Mouse (Mus musculus): ENCODE data around the gene Pcsk5. TPM values are rescaled to one million over a fixed set of nuclear protein-coding genes. Genes with fewer than 3 reads are reported as not detected.

The Pcsk5 gene
- polyA plus RNA-seq, 1 experiment from 2014 or later, result 7.6 TPM

DNA sequence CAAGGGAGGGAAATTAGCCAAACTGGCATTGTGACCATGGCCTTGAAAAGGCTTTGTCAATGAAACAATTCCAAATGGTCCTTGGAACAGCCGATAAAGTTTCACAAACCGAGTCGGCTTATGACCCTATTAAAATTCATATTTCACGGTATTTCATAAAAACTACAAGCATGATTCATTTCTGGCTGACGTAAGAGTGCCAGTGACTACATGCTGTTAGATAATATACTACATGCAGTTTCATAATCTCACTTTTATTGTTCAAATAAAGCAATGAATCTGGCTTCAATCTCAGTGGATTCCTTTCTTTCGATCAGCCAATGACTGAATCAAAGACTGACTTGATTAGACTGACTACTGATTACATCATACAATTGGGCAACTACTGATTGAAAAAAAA, 145.8 kb downstream of the Pcsk5 start:
- Histone ChIP-seq H3K4me3 (no peak overlapping the region), H3K4me2 (no peak overlapping the region), H3K9me3 (no peaks in the 10 kb centered on the region), H3K36me3 (replicated peaks) (no peaks in the 10 kb centered on the region), H3K27ac (no peak overlapping the region), H3K27me3 (replicated peaks) (no peaks in the 10 kb centered on the region), H3K9ac (no peak overlapping the region), H3K4me1 (no peaks in the 10 kb centered on the region)
- ATAC-seq (replicated peaks), result no peak
- 94% methylated on average over 6 of the region's 6 CpGs for WGBS

DNA sequence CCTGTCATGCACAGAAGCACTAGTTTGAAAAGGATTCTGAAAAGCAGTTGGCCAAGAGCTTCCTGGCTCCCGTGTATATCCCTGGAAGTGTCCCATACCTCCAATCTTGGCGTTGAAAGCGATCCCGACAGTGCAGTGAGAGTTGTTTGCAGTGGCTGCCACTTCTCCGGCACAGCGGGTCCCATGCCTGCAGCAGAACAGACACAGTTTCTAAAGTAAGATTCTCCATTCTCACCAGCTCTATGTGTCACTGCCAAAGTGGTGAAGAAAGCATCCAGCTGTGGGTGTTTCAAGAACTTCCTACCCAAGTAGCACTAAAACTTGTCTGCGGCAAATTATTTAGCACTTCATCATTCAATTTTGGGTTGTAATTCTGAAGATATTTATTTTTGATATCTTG, 159.1 kb downstream of the Pcsk5 start:
- no peak for ATAC-seq (replicated peaks)
- Histone ChIP-seq H3K27me3 (replicated peaks) (no peaks in the 10 kb centered on the region), H3K4me1 (no peaks in the 10 kb centered on the region), H3K27ac (no peak overlapping the region), H3K9me3 (no peaks in the 10 kb centered on the region), H3K4me3 (no peak overlapping the region), H3K4me2 (no peak overlapping the region), H3K9ac (no peak overlapping the region), H3K36me3 (replicated peaks) (no peaks in the 10 kb centered on the region)
- WGBS, result 84% methylated on average over 7 of the region's 7 CpGs

DNA sequence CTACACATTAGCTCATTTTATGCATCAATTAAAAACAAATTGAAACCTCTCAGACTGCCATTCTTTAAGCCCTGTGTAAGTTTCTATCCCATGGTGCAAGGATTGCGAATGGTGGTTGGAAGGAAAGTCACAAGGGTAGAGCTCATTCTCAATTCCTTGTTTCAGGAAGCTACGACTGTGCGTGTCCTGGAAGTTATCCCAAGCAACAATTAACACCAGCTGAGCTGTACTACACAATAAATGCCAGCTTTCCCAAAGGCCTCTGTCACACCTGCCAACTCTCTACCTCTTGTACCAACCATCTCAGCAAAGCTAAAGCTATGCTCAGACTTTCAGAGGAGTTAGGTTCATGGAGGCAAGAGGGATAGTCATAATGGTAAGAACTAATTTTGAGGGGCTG, 174.8 kb downstream of the Pcsk5 start:
- 77% methylated on average over 3 of the region's 3 CpGs for WGBS
- H3K4me2 ChIP-seq, result no peak overlapping the region
- no peak overlapping the region for H3K9ac ChIP-seq
- no peak overlapping the region for H3K27ac ChIP-seq
- H3K27me3 ChIP-seq (replicated peaks), result no peaks in the 10 kb centered on the region
- no peaks in the 10 kb centered on the region for H3K9me3 ChIP-seq
- no peak overlapping the region for H3K4me3 ChIP-seq
- no peaks in the 10 kb centered on the region for H3K4me1 ChIP-seq
- no peaks in the 10 kb centered on the region for H3K36me3 ChIP-seq (replicated peaks)
- no peak for ATAC-seq (replicated peaks)

DNA sequence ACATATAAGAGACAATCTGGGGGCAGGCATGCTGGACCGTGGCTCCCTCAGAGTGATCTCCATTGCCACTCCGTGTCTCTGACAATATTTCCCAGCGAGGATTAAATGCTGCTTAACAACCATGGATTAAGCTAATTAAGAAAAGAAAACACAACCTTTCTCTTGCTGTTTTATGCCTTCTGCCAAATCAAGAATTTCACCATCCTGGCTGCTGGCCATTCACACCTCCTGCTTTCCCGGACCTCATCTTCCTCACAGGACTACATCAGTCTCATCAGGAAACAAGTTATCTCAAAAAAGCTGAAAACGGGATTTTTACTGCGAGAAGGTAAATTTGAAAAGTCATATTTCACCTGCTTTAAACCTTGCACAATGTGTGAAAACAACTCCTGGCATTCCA, 175.2 kb downstream of the Pcsk5 start:
- H3K9ac ChIP-seq, result no peak overlapping the region
- no peaks in the 10 kb centered on the region for H3K36me3 ChIP-seq (replicated peaks)
- no peak for ATAC-seq (replicated peaks)
- WGBS, result 52% methylated on average over 6 of the region's 6 CpGs
- H3K9me3 ChIP-seq, result no peaks in the 10 kb centered on the region
- no peak overlapping the region for H3K4me2 ChIP-seq
- no peak overlapping the region for H3K4me3 ChIP-seq
- H3K27me3 ChIP-seq (replicated peaks), result no peaks in the 10 kb centered on the region
- H3K4me1 ChIP-seq, result no peaks in the 10 kb centered on the region
- no peak overlapping the region for H3K27ac ChIP-seq

DNA sequence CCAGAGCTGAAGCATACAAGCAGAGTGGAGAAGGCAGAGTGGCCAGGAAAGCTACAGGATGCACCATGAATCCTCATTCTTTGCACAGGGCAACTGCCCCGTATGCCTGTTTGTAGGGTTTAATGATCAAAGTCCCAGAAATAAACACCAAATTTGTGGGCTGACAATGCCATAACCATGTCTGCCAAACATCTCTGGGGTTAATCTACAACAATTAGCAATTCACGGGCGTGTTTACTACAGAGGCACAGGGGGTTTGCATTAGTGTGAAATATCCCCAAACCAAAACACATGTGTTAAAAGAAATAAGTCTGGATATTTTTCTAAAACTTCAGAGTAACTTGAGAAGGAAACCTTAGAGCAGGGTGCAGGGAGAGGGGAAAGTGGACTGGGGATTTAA, 178.1 kb downstream of the Pcsk5 start:
- no peak overlapping the region for H3K4me2 ChIP-seq
- H3K4me1 ChIP-seq, result no peaks in the 10 kb centered on the region
- H3K27ac ChIP-seq, result no peak overlapping the region
- ATAC-seq (replicated peaks), result no peak
- H3K27me3 ChIP-seq (replicated peaks), result no peaks in the 10 kb centered on the region
- H3K9me3 ChIP-seq, result no peaks in the 10 kb centered on the region
- no peak overlapping the region for H3K4me3 ChIP-seq
- no peak overlapping the region for H3K9ac ChIP-seq
- WGBS, result 77% methylated on average over 3 of the region's 3 CpGs
- no peaks in the 10 kb centered on the region for H3K36me3 ChIP-seq (replicated peaks)

DNA sequence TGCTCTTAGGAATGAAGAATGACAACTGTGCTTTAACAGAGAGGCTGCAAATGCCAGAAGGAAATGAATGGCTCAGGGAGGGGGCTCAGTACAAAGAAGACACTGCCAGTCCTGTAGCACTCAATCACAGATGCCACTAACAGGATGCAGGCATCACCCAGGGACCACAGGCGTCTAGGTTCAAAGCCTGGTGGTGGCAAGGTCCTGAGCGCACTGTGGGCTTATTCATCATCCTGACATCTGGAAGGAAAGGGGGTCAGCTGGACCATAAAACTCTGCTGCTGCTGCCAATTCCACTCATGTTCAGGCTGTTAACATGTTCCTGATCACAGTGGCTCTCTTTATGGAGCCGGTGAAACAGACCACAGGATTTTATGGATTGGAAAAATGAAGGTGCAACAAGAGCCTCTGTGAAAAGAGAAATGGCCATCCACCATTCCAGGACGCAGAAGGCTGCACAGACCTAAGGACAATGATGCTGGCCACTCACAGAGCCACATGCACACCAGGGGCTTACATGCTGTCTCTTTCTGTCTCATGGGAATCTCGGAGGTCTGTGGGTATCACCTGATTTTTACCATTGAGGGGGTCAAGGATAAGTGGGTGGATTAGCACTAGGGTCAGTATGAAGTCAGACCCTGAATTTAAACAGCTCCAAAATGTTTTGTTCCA, 186.5 kb downstream of the Pcsk5 start:
- Histone ChIP-seq H3K36me3 (replicated peaks) (no peaks in the 10 kb centered on the region), H3K9ac (no peak overlapping the region), H3K4me1 (no peaks in the 10 kb centered on the region), H3K9me3 (no peaks in the 10 kb centered on the region), H3K4me2 (no peak overlapping the region), H3K4me3 (no peak overlapping the region), H3K27me3 (replicated peaks) (no peaks in the 10 kb centered on the region), H3K27ac (no peak overlapping the region)
- ATAC-seq (replicated peaks), result peak; percentile 75
- WGBS, result 54% methylated on average over 5 of the region's 5 CpGs

DNA sequence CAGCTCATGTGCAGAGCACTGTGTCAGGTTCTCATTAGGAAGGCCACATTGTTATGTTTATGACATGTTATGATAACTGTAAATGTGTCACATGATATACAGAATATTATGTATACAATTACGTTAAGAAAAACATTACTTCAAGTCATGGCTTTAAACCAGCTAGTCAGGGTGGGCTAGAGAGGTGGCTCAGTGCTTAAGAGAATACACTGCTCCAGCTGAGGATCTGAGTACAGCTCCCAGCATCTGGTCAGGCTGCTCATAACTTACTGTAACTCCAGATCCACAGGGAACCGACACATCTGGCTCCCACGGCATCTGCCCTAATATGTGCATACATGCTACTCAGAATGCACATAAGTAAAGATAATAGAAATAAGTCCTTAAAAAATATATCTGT, 187.5 kb downstream of the Pcsk5 start:
- no peaks in the 10 kb centered on the region for H3K27me3 ChIP-seq (replicated peaks)
- ATAC-seq (replicated peaks), result no peak
- H3K27ac ChIP-seq, result no peak overlapping the region
- H3K4me1 ChIP-seq, result no peaks in the 10 kb centered on the region
- no peak overlapping the region for H3K4me2 ChIP-seq
- WGBS, result 87% methylated on average over 3 of the region's 3 CpGs
- no peak overlapping the region for H3K9ac ChIP-seq
- H3K4me3 ChIP-seq, result no peak overlapping the region
- H3K9me3 ChIP-seq, result no peaks in the 10 kb centered on the region
- no peaks in the 10 kb centered on the region for H3K36me3 ChIP-seq (replicated peaks)

DNA sequence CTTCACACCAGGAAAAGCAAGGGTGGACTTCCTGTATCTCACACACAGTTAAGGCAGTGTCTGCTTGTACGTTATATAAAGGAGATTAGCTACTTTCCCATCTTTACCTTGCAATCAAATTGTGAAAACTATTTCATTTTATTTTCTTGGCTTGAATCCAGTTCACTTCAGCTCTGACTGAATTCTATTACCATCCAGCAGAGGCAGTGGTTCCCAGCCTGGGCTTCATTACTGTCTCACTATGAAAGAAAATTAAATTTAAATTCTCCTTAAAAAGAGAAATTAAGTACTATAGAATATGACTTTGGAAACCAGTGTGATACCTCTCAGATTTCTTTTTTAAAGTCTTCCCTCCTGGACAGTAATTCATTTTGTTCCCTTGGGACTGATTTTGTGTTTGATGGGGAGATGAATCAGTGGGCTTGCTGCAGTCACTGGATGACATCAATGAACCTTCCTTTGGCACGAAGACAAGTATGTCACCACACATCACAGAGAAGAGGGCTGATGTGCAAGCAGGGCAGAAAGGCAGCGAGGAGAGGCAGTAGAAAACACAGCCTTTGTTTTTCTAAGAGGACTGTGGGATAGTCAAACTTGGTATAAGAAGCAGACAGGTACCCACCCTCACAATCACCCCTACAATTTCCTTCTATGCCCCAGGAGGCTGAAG, 194.2 kb downstream of the Pcsk5 start:
- no peaks in the 10 kb centered on the region for H3K4me1 ChIP-seq
- ATAC-seq (replicated peaks), result peak; percentile 65
- H3K9ac ChIP-seq, result no peak overlapping the region
- H3K4me2 ChIP-seq, result no peak overlapping the region
- no peak overlapping the region for H3K4me3 ChIP-seq
- no peak overlapping the region for H3K27ac ChIP-seq
- H3K9me3 ChIP-seq, result no peaks in the 10 kb centered on the region
- H3K36me3 ChIP-seq (replicated peaks), result no peaks in the 10 kb centered on the region
- WGBS, result 53% methylated on average over 3 of the region's 3 CpGs
- H3K27me3 ChIP-seq (replicated peaks), result no peaks in the 10 kb centered on the region

DNA sequence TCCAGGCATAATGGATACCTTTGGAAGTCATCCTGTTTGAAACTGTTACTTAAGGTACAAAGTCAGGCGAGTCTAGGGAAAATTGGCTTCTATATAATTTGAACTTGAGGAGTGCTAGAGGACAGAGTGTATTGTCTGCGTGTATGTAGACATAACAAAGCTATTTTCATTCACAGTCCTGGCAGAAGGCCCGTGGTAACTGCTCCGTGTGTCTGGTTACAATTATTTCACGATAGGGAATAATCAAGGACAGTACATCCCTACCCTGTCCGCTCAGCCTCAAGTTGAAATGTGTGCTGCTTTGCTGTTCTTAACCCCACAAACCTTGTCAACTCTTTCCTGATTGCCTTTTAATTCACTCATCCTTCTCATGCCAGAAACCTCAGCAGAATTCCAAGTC, 201.4 kb downstream of the Pcsk5 start:
- Histone ChIP-seq H3K27me3 (replicated peaks) (no peaks in the 10 kb centered on the region), H3K4me1 (no peaks in the 10 kb centered on the region), H3K4me3 (no peak overlapping the region), H3K9ac (no peak overlapping the region), H3K4me2 (no peak overlapping the region), H3K36me3 (replicated peaks) (no peaks in the 10 kb centered on the region), H3K9me3 (no peaks in the 10 kb centered on the region), H3K27ac (no peak overlapping the region)
- ATAC-seq (replicated peaks), result no peak
- WGBS, result 78% methylated on average over 6 of the region's 6 CpGs

DNA sequence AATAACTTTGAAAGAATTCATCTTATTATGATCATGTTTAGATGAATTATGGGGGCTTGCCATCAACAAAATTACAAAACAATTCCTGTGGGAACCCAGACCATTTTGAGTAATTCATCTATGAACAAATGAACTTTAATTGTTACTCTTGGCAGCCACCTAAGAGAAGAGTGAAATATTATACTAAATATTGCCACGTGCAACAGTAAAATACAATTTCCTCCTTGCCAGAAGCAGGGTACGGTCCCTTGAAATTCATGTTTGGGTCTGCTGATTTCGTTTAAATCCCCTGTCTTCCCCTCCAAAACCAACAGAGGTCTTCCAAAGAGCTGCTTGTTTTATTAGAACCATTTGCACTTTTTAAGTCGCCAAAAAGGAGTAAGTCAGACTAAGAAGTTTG, 221.8 kb downstream of the Pcsk5 start:
- no peaks in the 10 kb centered on the region for H3K36me3 ChIP-seq (replicated peaks)
- no peak overlapping the region for H3K4me2 ChIP-seq
- H3K9me3 ChIP-seq, result no peaks in the 10 kb centered on the region
- no peaks in the 10 kb centered on the region for H3K27me3 ChIP-seq (replicated peaks)
- H3K9ac ChIP-seq, result no peak overlapping the region
- no peak for ATAC-seq (replicated peaks)
- H3K27ac ChIP-seq, result no peak overlapping the region
- WGBS, result 78% methylated on average over 4 of the region's 4 CpGs
- no peaks in the 10 kb centered on the region for H3K4me1 ChIP-seq
- H3K4me3 ChIP-seq, result no peak overlapping the region

DNA sequence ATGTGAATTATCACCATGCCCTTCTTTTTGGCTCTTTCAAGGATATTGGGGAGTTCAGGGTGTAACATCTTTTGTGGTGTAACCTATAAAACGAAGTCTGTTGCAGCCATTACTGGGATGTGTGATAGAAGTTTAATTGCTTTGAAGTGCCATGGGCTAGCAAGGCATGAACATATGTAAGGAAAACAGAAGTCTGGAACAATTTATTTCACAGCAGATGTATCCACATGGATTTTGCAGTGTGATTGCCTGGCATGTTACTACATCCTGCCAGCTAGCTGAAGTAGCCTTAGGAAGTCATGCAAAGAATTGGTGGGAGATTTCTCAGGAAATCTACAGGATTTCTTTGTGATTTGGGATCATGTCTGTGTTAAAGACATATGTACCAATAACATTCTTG, 230.9 kb downstream of the Pcsk5 start:
- no peak overlapping the region for H3K27ac ChIP-seq
- H3K4me2 ChIP-seq, result no peak overlapping the region
- no peak overlapping the region for H3K9ac ChIP-seq
- H3K27me3 ChIP-seq (replicated peaks), result no peaks in the 10 kb centered on the region
- no peak overlapping the region for H3K4me3 ChIP-seq
- H3K9me3 ChIP-seq, result no peaks in the 10 kb centered on the region
- ATAC-seq (replicated peaks), result no peak
- no peaks in the 10 kb centered on the region for H3K4me1 ChIP-seq
- WGBS, result 64% methylated on average over 1 of the region's 1 CpGs
- no peaks in the 10 kb centered on the region for H3K36me3 ChIP-seq (replicated peaks)

DNA sequence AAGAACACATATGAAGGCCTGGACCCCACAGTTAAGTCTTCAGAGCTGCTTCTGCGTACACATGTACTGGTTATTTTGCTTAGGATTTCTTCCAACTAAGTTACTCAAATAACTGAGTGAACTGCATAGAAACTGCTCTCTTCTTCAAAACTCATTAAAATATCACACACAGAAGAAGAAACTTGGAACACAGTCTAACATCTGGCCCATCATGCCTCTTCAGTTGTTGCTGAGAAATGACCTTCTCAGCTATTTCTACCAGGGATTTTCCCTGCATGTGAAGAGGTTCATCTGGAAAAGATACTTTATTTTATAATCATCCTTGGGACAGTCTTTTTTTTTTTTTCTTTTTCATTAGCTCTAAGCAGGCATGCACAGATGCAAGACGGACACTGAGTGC, 231.3 kb downstream of the Pcsk5 start:
- WGBS, result 86% methylated on average over 2 of the region's 2 CpGs
- no peak for ATAC-seq (replicated peaks)
- H3K27me3 ChIP-seq (replicated peaks), result no peaks in the 10 kb centered on the region

DNA sequence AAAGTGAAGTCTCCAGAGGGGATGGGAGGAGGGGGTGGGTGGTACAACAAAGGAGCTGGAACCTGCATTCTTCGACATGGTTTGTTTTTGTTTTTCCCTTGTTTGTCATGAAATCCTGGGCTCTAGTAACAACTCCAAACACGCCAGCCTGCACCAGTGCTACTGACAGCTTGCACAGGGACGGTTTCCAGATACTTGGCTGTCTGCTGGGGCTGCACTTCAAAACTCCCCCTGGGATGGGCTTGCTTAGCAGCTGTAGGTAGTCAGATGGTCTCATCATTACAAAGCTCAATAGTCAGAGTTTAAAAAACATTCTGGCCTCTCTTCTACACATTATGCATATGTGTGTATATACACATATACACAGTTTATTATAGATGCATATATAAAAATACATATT, 234.1 kb downstream of the Pcsk5 start:
- ATAC-seq (replicated peaks), result no peak
- WGBS, result 69% methylated on average over 3 of the region's 3 CpGs
- H3K4me3 ChIP-seq, result no peak overlapping the region
- H3K36me3 ChIP-seq (replicated peaks), result no peaks in the 10 kb centered on the region
- H3K27ac ChIP-seq, result no peak overlapping the region
- no peak overlapping the region for H3K9ac ChIP-seq
- no peak overlapping the region for H3K4me2 ChIP-seq
- no peaks in the 10 kb centered on the region for H3K9me3 ChIP-seq
- no peaks in the 10 kb centered on the region for H3K27me3 ChIP-seq (replicated peaks)
- no peaks in the 10 kb centered on the region for H3K4me1 ChIP-seq

More for the DNA sequence above, 231.3 kb downstream of the Pcsk5 start:
- Histone ChIP-seq H3K36me3 (replicated peaks) (no peaks in the 10 kb centered on the region), H3K4me1 (no peaks in the 10 kb centered on the region), H3K27ac (no peak overlapping the region), H3K4me2 (no peak overlapping the region), H3K4me3 (no peak overlapping the region), H3K9ac (no peak overlapping the region), H3K9me3 (no peaks in the 10 kb centered on the region)
